Mouse (Mus musculus) liver, postnatal 0 days (tissue): ENCODE measurements around the gene Polr2g. TPM values are rescaled to one million over a fixed set of nuclear protein-coding genes. Genes with fewer than 3 reads are reported as not detected.

Experiments
- ATAC-seq: fragments of 200-750 bp; cut with Nextera tagmentation; 2 replicates; pipeline ENCODE4 v1.8.0; 2017; ENCODE audit warnings: mild to moderate bottlenecking, moderate library complexity
- DNase-seq: peaks from one replicate; pipeline ENCODE4 v3.0.0-alpha.2; 2016
- H3K27ac ChIP-seq: fragments of 300-500 bp; sonication (generic); 2 replicates; pipeline ENCODE4 v1.5.1; 2014; ENCODE audit warnings: antibody characterized with exemption, moderate library complexity, mild to moderate bottlenecking, low read depth
- H3K27me3 ChIP-seq: fragments of 300-500 bp; sonication (generic); 2 replicates; pipeline ENCODE4 v1.6.1; 2014; ENCODE audit warnings: low read length, control low read depth, mixed read lengths; ENCODE audit not compliant: insufficient read depth
- H3K36me3 ChIP-seq: fragments of 300-500 bp; sonication (generic); replicated peaks from 2 replicates; pipeline ENCODE4 v1.6.1; 2014; ENCODE audit warnings: mild to moderate bottlenecking, control low read depth, low read length, moderate library complexity, mixed read lengths; ENCODE audit not compliant: insufficient read depth
- H3K4me1 ChIP-seq: fragments of 300-500 bp; sonication (generic); 2 replicates; pipeline ENCODE4 v1.6.1; 2014; ENCODE audit warnings: antibody characterized with exemption, mild to moderate bottlenecking, control low read depth; ENCODE audit not compliant: insufficient read depth
- H3K4me2 ChIP-seq: fragments of 300-500 bp; sonication (generic); 2 replicates; pipeline ENCODE4 v1.6.1; 2014; ENCODE audit warnings: low read depth, mild to moderate bottlenecking, low read length, moderate library complexity, mixed read lengths
- H3K4me3 ChIP-seq: fragments of 300-500 bp; sonication (generic); 2 replicates; pipeline ENCODE4 v1.5.1; 2014; ENCODE audit warnings: low read depth, low read length
- H3K9ac ChIP-seq: fragments of 300-500 bp; sonication (generic); replicated peaks from 2 replicates; pipeline ENCODE4 v1.6.1; 2014; ENCODE audit warnings: mild to moderate bottlenecking, moderate library complexity
- H3K9me3 ChIP-seq: fragments of 300-500 bp; sonication (generic); 2 replicates; pipeline ENCODE4 v1.6.1; 2016; ENCODE audit warnings: mild to moderate bottlenecking, control low read depth, low read length, mixed read lengths
- CTCF ChIP-seq: sonication (generic); IDR thresholded peaks from 2 replicates; pipeline ENCODE4 v1.5.1; 2016; ENCODE audit warnings: antibody characterized with exemption, low read depth
- EP300 ChIP-seq: IDR thresholded peaks from 2 replicates; pipeline ENCODE4 v1.6.1; 2016; ENCODE audit warnings: antibody characterized with exemption, low read depth, mild to moderate bottlenecking
- WGBS: fragments of 180-500 bp; shearing (Covaris S2); extraction: QIAGEN DNeasy Blood & Tissue Kit; methylation state at CpG from one replicate; pipeline ENCODE4 v1.1.7; 2014; ENCODE audit not compliant: insufficient replicate concordance; 5-methylcytosine and 5-hydroxymethylcytosine counted together
- polyA plus RNA-seq: library from polyadenylated mRNA; unstranded; fragments of >200 nt; fragmentation: Nextera tagmentation; extraction: Ambion mirVana; gene quantifications from 2 replicates; pipeline ENCODE4 v1.2.1, GENCODE M21; 2015

The Polr2g gene
- polyA plus RNA-seq, 1 experiment from 2014 or later: 63.3 TPM

GRCm38 (mm10) chr19:8756635-8757387, 41.6 kb downstream of the Polr2g start, which contains the start of gene Nxf1:
Gene Nxf1 (plus strand): TSS chr19:8757073.
- H3K27me3 ChIP-seq: no peaks in the 10 kb centered on the region
- peak within 1 kb of the TSS; percentile 86 for H3K4me2 ChIP-seq
- DNase-seq (peak; percentile 97), ATAC-seq (peak; percentile 96)
- H3K4me1 ChIP-seq: peaks cover 27% of the 10 kb centered on the region
- WGBS: under 1% methylated on average over 71 of the region's 75 CpGs
- peak within 1 kb of the TSS; percentile 94 for H3K27ac ChIP-seq
- TF ChIP-seq CTCF (no peak), EP300 (no peak)
- no peaks in the 10 kb centered on the region for H3K9me3 ChIP-seq
- H3K36me3 ChIP-seq: peaks cover 34% of the 10 kb centered on the region
- peak within 1 kb of the TSS; percentile 97 for H3K9ac ChIP-seq
- peak within 1 kb of the TSS; percentile 94 for H3K4me3 ChIP-seq

- Histone ChIP-seq H3K4me2 (peak overlapping the region; percentile 86), H3K27ac (no peak overlapping the region; the same call in 1 of the 2 replicates), H3K9ac (peak overlapping the region; percentile 97), H3K27me3 (no peaks in the 10 kb centered on the region), H3K4me1 (peaks cover 27% of the 10 kb centered on the region), H3K36me3 (peaks cover 44% of the 10 kb centered on the region), H3K4me3 (0 out of 2 replicates have a peak overlapping the region, but pooled peaks have one; percentile 94), H3K9me3 (no peaks in the 10 kb centered on the region)
- WGBS: 53% methylated on average over 3 of the region's 3 CpGs
- ATAC-seq (no peak), DNase-seq (no peak)
- TF ChIP-seq EP300: no peak
Observed at GRCm38 (mm10) chr19:8755652-8756051, 42.7 kb downstream of the Polr2g start.

GRCm38 (mm10) chr19:8747368-8747767, 51.0 kb downstream of the Polr2g start:
- no peak for TF ChIP-seq EP300
- TF ChIP-seq CTCF: peak; percentile 63
- ATAC-seq (peak; percentile 31; the same call in 1 of the 2 replicates), DNase-seq (no peak)
- WGBS: 63% methylated on average over 2 of the region's 2 CpGs
- H3K27ac ChIP-seq: no peak overlapping the region
- no peaks in the 10 kb centered on the region for H3K9me3 ChIP-seq
- H3K4me3 ChIP-seq: no peak overlapping the region
- H3K9ac ChIP-seq: no peak overlapping the region
- no peak overlapping the region for H3K4me2 ChIP-seq
- H3K36me3 ChIP-seq: peaks cover 81% of the 10 kb centered on the region
- peaks cover 8% of the 10 kb centered on the region; the same call in 1 of the 2 replicates for H3K4me1 ChIP-seq
- H3K27me3 ChIP-seq: no peaks in the 10 kb centered on the region

GRCm38 (mm10) chr19:8745382-8745781, 53.0 kb downstream of the Polr2g start:
- WGBS: 86% methylated on average over 1 of the region's 1 CpGs
- Histone ChIP-seq H3K27me3 (no peaks in the 10 kb centered on the region), H3K9ac (no peak overlapping the region), H3K9me3 (no peaks in the 10 kb centered on the region), H3K4me3 (no peak overlapping the region), H3K4me1 (peaks cover 15% of the 10 kb centered on the region), H3K36me3 (peaks cover 67% of the 10 kb centered on the region), H3K4me2 (no peak overlapping the region), H3K27ac (no peak overlapping the region)
- no peak for DNase-seq
- no peak for TF ChIP-seq CTCF
- TF ChIP-seq EP300: no peak
- no peak for ATAC-seq

Other genes starting within 250 kb of the Polr2g start
- 0.27 TPM in 2 replicates for gene Slc22a8, start 207.3 kb downstream of the Polr2g start, polyA plus RNA-seq
- not detected in 2 replicates for gene Slc22a6, start 180.5 kb downstream of the Polr2g start, polyA plus RNA-seq
- not detected in 2 replicates for gene Chrm1, start 134.8 kb downstream of the Polr2g start, polyA plus RNA-seq
- 64.4 and 68.0 TPM in 2 replicates for gene Slc3a2, start 75.2 kb downstream of the Polr2g start, polyA plus RNA-seq
- 36.0 and 36.8 TPM in 2 replicates for gene Wdr74, start 62.8 kb downstream of the Polr2g start, polyA plus RNA-seq
- gene 1700092M07Rik, start 57.9 kb downstream of the Polr2g start, polyA plus RNA-seq: 0.31 and 0.43 TPM in 2 replicates
- 36.3 and 37.5 TPM in 2 replicates for gene Stx5a, start 57.2 kb downstream of the Polr2g start, polyA plus RNA-seq
- 47.9 and 49.9 TPM in 2 replicates for gene Nxf1, start 41.5 kb downstream of the Polr2g start, polyA plus RNA-seq
- 56.0 and 59.1 TPM in 2 replicates for gene Tmem223, start 27.6 kb downstream of the Polr2g start, polyA plus RNA-seq
- 76.3 and 80.3 TPM in 2 replicates for gene Tmem179b, start 24.1 kb downstream of the Polr2g start, polyA plus RNA-seq
- gene Taf6l, start 12.2 kb downstream of the Polr2g start, polyA plus RNA-seq: 6.6 and 7.9 TPM in 2 replicates
- 0.82 and 0.91 TPM in 2 replicates for gene Zbtb3, start 4.0 kb upstream of the Polr2g start, polyA plus RNA-seq
- gene Ttc9c, start 20.8 kb upstream of the Polr2g start, polyA plus RNA-seq: 9.8 and 12.5 TPM in 2 replicates
- 2.1 and 2.3 TPM in 2 replicates for gene Hnrnpul2, start 21.4 kb upstream of the Polr2g start, polyA plus RNA-seq
- not detected in 2 replicates for gene AC129217.1, start 31.2 kb upstream of the Polr2g start, polyA plus RNA-seq
- 30.5 and 32.7 TPM in 2 replicates for gene Bscl2, start 38.9 kb upstream of the Polr2g start, polyA plus RNA-seq
- gene Gng3, start 40.6 kb upstream of the Polr2g start, polyA plus RNA-seq: 0.08 and 0.23 TPM in 2 replicates
- gene Lrrn4cl, start 52.2 kb upstream of the Polr2g start, polyA plus RNA-seq: 0.24 and 0.26 TPM in 2 replicates
- gene Ubxn1, start 72.9 kb upstream of the Polr2g start, polyA plus RNA-seq: 147 TPM in 2 replicates
- 48.6 and 52.6 TPM in 2 replicates for gene Uqcc3, start 82.3 kb upstream of the Polr2g start, polyA plus RNA-seq
- gene Lbhd1, start 85.2 kb upstream of the Polr2g start, polyA plus RNA-seq: 27.5 and 31.3 TPM in 2 replicates
- not detected in 2 replicates for gene Gm49403, start 85.4 kb upstream of the Polr2g start, polyA plus RNA-seq
- 30.5 and 32.5 TPM in 2 replicates for gene 1810009A15Rik, start 90.3 kb upstream of the Polr2g start, polyA plus RNA-seq
- gene Gm49416, start 90.3 kb upstream of the Polr2g start, polyA plus RNA-seq: not detected in 2 replicates
- 11.4 and 12.1 TPM in 2 replicates for gene Ints5, start 94.4 kb upstream of the Polr2g start, polyA plus RNA-seq
- 29.4 and 32.4 TPM in 2 replicates for gene Ganab, start 99.5 kb upstream of the Polr2g start, polyA plus RNA-seq
- 20.2 and 22.3 TPM in 2 replicates for gene B3gat3, start 121.8 kb upstream of the Polr2g start, polyA plus RNA-seq
- 2.0 and 2.5 TPM in 2 replicates for gene Rom1, start 130.8 kb upstream of the Polr2g start, polyA plus RNA-seq
- gene Eml3, start 131.0 kb upstream of the Polr2g start, polyA plus RNA-seq: 8.0 and 9.5 TPM in 2 replicates
- 43.0 and 45.7 TPM in 2 replicates for gene Mta2, start 143.3 kb upstream of the Polr2g start, polyA plus RNA-seq
- gene Tut1, start 155.3 kb upstream of the Polr2g start, polyA plus RNA-seq: 9.0 and 10.7 TPM in 2 replicates
- gene Eef1g, start 168.5 kb upstream of the Polr2g start, polyA plus RNA-seq: 129 and 134 TPM in 2 replicates
- gene Ahnak, start 190.7 kb upstream of the Polr2g start, polyA plus RNA-seq: 3.5 and 4.0 TPM in 2 replicates